Mouse (Mus musculus): ENCODE results near the gene Sobp.

- TF ChIP-seq POLR2A (IDR thresholded peaks at IDR 0.05; ENCODE audit: low read depth, low read length) (no peak), CTCF (conservative IDR thresholded peaks at IDR 0.05; ENCODE audit: insufficient read depth, insufficient read length, low read depth, low read length) (no peak)
Measured at GRCm38 (mm10) chr10:43086888-43087287, 87.4 kb downstream of the Sobp start.

Measured in kidney, adult 2 months (tissue).